Mouse (Mus musculus) MEL (cell line): Measurements from ENCODE around the gene Ror1.

ENCODE experiments used
- CTCF ChIP-seq, 3 experiments: IDR thresholded peaks in 2 of 3; conservative IDR thresholded peaks in 1 of 3; 2 replicates each; pipeline ENCODE4 v1.5.1; 2011 to 2012; ENCODE audit warnings: low read length in 3 of 3, low read depth in 2 of 3, mild to moderate bottlenecking in 2 of 3, improper control_type of control experiment in 1 of 3, inconsistent platforms in 1 of 3, mixed read lengths in 1 of 3, moderate library complexity in 1 of 3; ENCODE audit not compliant: control insufficient read depth in 1 of 3, insufficient read depth in 1 of 3, poor library complexity in 1 of 3, severe bottlenecking in 1 of 3
- MAFK ChIP-seq: IDR thresholded peaks from 2 replicates; pipeline ENCODE4 v1.6.1; 2011; ENCODE audit warnings: low read depth, mild to moderate bottlenecking, low read length, improper control_type of control experiment, borderline replicate concordance
- TBP ChIP-seq: IDR thresholded peaks from 2 replicates; pipeline ENCODE4 v1.8.0; 2011; ENCODE audit warnings: low read depth, low read length, improper control_type of control experiment
- UBTF ChIP-seq: IDR thresholded peaks from 2 replicates; pipeline ENCODE4 v1.6.1; 2012; ENCODE audit warnings: low read depth, mild to moderate bottlenecking, inconsistent platforms, low read length, improper control_type of control experiment, moderate library complexity, borderline replicate concordance; ENCODE audit not compliant: insufficient read depth

DNA sequence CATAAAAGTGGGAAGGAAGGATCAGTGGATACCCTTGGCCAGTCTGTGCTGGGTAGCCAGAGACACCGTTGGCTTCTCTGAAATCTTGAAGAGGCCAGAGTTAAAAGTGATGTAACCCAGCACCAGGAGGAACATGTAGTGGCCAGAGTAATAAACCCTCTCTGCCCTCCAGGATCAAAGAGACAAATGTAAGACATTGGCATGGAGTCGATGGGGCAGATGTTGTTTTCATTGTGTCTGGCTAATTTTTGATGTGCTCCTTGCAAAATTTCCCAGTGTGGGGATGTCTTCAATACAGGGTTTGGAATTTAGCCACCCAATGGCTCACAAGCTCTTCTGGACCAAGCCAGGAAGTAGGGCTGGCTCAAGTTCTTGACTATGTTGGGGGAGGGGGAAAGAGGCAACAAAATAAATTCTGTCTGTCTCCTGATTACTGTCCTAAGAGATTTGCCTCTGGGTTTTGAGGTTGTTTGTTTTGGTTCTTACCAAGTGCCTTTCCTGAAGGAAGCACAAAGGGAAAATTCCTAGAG is 333.8 kb downstream of the Ror1 start:
- TF ChIP-seq TBP (no peak), CTCF (IDR thresholded peaks at IDR 0.05 in 2 of 3, conservative IDR thresholded peaks at IDR 0.05 in 1 of 3; ENCODE audit: control insufficient read depth in 1 of 3, insufficient read depth in 1 of 3, low read depth in 2 of 3, low read length in 3 of 3, poor library complexity in 1 of 3, severe bottlenecking in 1 of 3) (no peak), UBTF (no peak), MAFK (no peak)
